Mouse (Mus musculus) stomach, postnatal 0 days (tissue): ENCODE measurements around the gene Abhd17c.

ENCODE experiments used
- CTCF ChIP-seq: IDR thresholded peaks from 2 replicates; pipeline ENCODE4 v1.5.1; 2016; ENCODE audit warnings: antibody characterized with exemption, low read depth, mild to moderate bottlenecking, moderate library complexity
- EP300 ChIP-seq: optimal IDR thresholded peaks from 2 replicates; pipeline ENCODE3; 2016; ENCODE audit warnings: antibody characterized with exemption

DNA sequence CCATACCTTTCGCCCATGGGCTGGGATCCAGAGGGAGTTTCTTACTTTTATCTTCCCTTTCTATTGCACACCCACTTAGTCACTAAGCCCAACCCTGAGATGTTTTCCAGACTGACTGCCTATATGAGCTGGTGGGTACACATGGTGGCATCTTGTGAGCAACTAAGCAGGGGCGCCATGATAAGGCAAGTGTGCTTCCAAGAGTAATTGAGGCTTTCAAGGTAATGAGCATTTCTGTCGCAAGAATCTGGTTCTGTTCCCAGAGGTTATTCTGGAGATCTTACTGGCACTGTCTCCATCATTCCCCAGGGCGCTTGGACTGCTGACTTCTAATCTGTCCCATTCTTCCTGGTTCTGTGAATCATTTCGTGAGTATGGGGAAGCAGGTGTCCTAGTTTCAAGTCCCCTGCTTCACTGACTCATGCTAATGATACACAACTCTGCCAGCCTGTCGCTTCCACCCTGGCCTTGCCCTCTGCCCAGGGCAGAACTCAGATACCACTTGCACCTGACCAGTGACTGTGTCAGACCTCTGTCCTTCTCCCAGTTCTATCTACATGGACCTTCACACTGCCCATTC is 34.1 kb downstream of the Abhd17c start:
- no peak for TF ChIP-seq EP300
- no peak for TF ChIP-seq CTCF
